Mouse (Mus musculus) macrophage (primary cell): ENCODE results near the gene Rnf227. TPM values are rescaled to one million over a fixed set of nuclear protein-coding genes. Genes with fewer than 3 reads are reported as not detected.
"Not testable (repeated sequence)": the region's sequence is repeated elsewhere in the genome, so short reads cannot be mapped to it uniquely, and the experiment has no call there.

ENCODE experiments used
- H3K27ac ChIP-seq: fragments of 350-480 bp; formaldehyde crosslinking; 2 replicates; pipeline ENCODE4 v1.9.0; 2021
- H3K36me3 ChIP-seq: fragments of 350-480 bp; formaldehyde crosslinking; 2 replicates; pipeline ENCODE4 v1.9.0; 2021; ENCODE audit errors: inconsistent target
- H3K4me3 ChIP-seq: fragments of 350-480 bp; formaldehyde crosslinking; 2 replicates; pipeline ENCODE4 v1.9.0; 2021; ENCODE audit errors: inconsistent target
- H3K79me2 ChIP-seq: fragments of 350-480 bp; formaldehyde crosslinking; 2 replicates; pipeline ENCODE4 v1.9.0; 2021; ENCODE audit errors: inconsistent target
- whole genome bisulfite sequencing: methylation state at CpG from one replicate; pipeline ENCODE4 v1.1.7; 2026; ENCODE audit warnings: inconsistent platforms; ENCODE audit not compliant: missing documents; 5-methylcytosine and 5-hydroxymethylcytosine counted together
- polyA plus RNA-seq: library from polyadenylated mRNA; stranded (reverse); fragments of 250-400 nt; gene quantifications from 3 replicates; pipeline ENCODE4 v1.2.4, GENCODE M21; 2018; ENCODE audit warnings: inconsistent platforms
- total RNA-seq, 78 experiments: library from RNA; depleted of rRNA; stranded (reverse); fragments of 250-400 nt; gene quantifications; 1 replicate in 9 of 78; 2 replicates in 24 of 78; 3 replicates in 43 of 78; 4 replicates in 2 of 78; pipeline ENCODE4 v1.2.4; 2018; ENCODE audit warnings: inconsistent platforms in 56 of 78

Gene Rnf227
- 1 to 10 TPM in 5 of 26 experiments, under 1 TPM in 5, not detected in 16; 0.33 to 2.2 (median 1.1) TPM for total RNA-seq (2018; cell fraction: chromatin; rRNA removed)
- total RNA-seq (2018; cell fraction: cytosol; rRNA removed) = 1 to 10 TPM in 23 of 26 experiments, under 1 TPM in 3; 0.30 to 5.2 (median 2.4) TPM
- total RNA-seq (2018; cell fraction: nucleus; rRNA removed) = 1 to 10 TPM in 11 of 26 experiments, under 1 TPM in 13, not detected in 2; 0.37 to 4.2 (median 0.94) TPM
- polyA plus RNA-seq = 3.3 to 4.4 TPM (median 3.6 TPM) in 3 replicates

- WGBS = 5% methylated on average over 99 of the region's 99 CpGs
- Histone ChIP-seq H3K27ac (no peak within 1 kb of the TSS), H3K36me3 (no peaks in the 10 kb centered on the region), H3K79me2 (no peaks in the 10 kb centered on the region), H3K4me3 (peak within 1 kb of the TSS; percentile 14)
Measured at GRCm38 (mm10) chr11:69340161-69341131, at the start of gene Rnf227. Gene Rnf227 (plus strand): TSS chr11:69340461.

DNA sequence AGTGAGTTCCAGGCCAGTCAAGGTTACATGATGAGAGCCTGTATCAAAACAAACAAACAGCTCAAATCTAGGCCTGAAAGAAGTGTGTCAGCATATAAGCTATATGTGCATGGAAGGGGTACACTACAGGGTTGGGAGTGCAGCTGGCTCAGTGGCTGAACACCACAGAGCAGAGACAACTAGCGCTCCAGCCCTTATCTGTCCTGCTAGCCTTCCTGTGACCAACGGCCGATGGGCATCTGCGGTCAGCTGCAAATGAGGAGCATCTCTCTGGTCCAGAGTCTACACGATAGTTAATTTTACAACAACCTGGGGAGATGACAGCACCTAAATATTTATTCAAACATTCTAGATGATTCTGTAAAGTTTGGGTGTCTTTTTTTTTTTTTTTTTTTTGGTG lies 49.1 kb upstream of the Rnf227 start:
- Histone ChIP-seq H3K4me3 (no peak overlapping the region), H3K79me2 (no peaks in the 10 kb centered on the region), H3K36me3 (no peaks in the 10 kb centered on the region), H3K27ac (no peak overlapping the region)
- WGBS = 99% methylated on average over 5 of the region's 5 CpGs

DNA sequence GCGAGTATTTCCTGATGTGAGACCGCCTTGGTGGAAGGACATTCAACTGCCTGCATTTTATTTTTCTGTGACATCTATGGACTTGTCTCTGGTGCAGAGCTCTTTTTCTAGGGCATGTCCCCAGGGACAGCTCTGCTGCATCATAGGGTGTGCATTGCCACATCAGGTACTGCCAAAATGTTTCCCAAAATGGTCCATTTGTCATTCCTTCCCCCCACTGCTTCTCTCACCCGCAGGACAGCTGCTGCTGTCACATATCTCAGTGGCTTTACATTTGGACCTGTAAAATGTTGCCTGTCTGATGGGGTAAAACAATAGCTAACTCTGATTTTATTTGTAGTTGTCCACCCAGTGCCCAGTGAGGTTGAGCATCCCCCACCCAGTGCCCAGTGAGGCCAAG lies 45.0 kb upstream of the Rnf227 start:
- no peak overlapping the region for H3K4me3 ChIP-seq
- no peaks in the 10 kb centered on the region for H3K36me3 ChIP-seq
- H3K79me2 ChIP-seq = no peaks in the 10 kb centered on the region
- H3K27ac ChIP-seq = no peak overlapping the region
- 83% methylated on average over 3 of the region's 3 CpGs for WGBS

DNA sequence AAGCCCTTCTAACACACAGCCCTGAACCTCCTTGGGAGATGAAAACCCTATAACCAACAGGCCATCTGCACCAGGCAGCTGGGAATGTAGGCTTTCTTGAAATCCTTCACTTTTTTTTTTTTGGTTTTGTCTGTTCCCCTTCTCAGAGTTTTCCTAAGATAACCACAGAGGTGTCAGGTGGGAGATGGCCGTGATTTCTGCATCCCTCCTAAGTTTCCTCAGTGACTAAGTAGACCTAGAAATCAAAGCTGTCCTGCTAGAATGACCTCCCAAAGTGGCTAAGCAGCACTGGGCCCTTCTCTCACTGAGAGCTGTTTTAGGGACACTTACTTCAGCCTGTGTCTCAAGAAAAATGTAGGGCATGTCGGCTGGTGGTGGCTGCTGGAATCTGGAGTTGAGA lies 42.5 kb upstream of the Rnf227 start:
- Histone ChIP-seq H3K27ac (no peak overlapping the region), H3K79me2 (no peaks in the 10 kb centered on the region), H3K4me3 (no peak overlapping the region), H3K36me3 (no peaks in the 10 kb centered on the region)
- WGBS = 96% methylated on average over 2 of the region's 2 CpGs

GRCm38 (mm10) chr11:69298231-69298630 lies 42.0 kb upstream of the Rnf227 start:
- H3K4me3 ChIP-seq = no peak overlapping the region
- no peaks in the 10 kb centered on the region for H3K36me3 ChIP-seq
- no peaks in the 10 kb centered on the region for H3K79me2 ChIP-seq
- WGBS = 96% methylated on average over 7 of the region's 7 CpGs
- H3K27ac ChIP-seq = no peak overlapping the region

- 89% methylated on average over 7 of the region's 7 CpGs for WGBS
- Histone ChIP-seq H3K79me2 (no peaks in the 10 kb centered on the region), H3K27ac (no peak overlapping the region), H3K4me3 (no peak overlapping the region), H3K36me3 (no peaks in the 10 kb centered on the region)
Measured at GRCm38 (mm10) chr11:69302817-69303216, 37.4 kb upstream of the Rnf227 start.

DNA sequence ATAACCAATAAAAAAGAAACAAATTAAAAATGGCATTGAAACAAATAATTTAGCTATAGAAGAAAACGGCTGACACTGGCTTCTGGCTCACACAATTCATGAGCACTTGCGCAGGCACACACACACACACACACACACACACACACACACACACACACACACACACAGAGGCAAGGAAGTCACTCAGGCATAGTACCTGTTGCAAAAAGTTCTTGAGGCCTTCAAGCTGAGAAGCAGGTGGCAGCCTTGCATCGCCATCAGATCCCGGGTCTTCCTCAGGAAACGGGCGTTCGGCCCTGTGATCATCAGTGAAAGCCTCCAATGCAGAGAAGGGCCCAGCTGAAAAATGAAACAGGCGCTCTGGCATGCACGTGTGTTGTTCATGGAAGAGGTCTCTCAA lies 35.0 kb upstream of the Rnf227 start:
- H3K27ac ChIP-seq = no peak overlapping the region
- 0 out of 2 replicates have a peak, but pooled peaks cover 5% of the 10 kb centered on the region for H3K36me3 ChIP-seq
- no peaks in the 10 kb centered on the region for H3K79me2 ChIP-seq
- H3K4me3 ChIP-seq = no peak overlapping the region
- WGBS = 94% methylated on average over 7 of the region's 9 CpGs

GRCm38 (mm10) chr11:69306039-69306438 lies 34.2 kb upstream of the Rnf227 start:
- WGBS = 100% methylated on average over 2 of the region's 2 CpGs
- 0 out of 2 replicates have a peak, but pooled peaks cover 5% of the 10 kb centered on the region for H3K36me3 ChIP-seq

DNA sequence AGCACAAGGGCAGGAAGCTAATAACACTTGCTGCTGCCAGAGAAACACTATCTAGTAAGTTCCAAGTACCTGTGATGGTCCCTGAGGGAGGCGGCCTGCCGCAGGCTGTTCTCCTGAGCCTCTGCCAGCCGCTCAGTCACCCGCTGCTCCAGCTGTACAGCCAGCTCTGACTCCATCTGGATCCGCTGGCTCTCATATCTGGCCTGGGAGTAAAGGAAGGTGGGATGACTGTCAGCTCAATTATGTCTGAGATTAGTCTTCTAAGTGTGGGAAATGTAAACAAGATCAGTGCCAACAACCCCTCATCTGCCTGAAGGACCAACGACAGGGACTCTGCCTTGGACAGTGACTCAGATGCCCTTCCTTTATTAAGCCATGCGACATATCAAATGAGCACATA lies 29.0 kb upstream of the Rnf227 start:
- Histone ChIP-seq H3K4me3 (no peak overlapping the region), H3K36me3 (0 out of 2 replicates have a peak, but pooled peaks cover 5% of the 10 kb centered on the region), H3K79me2 (no peaks in the 10 kb centered on the region), H3K27ac (no peak overlapping the region)
- 96% methylated on average over 7 of the region's 7 CpGs for WGBS

More at GRCm38 (mm10) chr11:69306039-69306438, 34.2 kb upstream of the Rnf227 start:
- H3K79me2 ChIP-seq = no peaks in the 10 kb centered on the region
- no peak overlapping the region for H3K4me3 ChIP-seq
- H3K27ac ChIP-seq = no peak overlapping the region

GRCm38 (mm10) chr11:69316361-69316760 lies 23.9 kb upstream of the Rnf227 start:
- 97% methylated on average over 6 of the region's 6 CpGs for WGBS
- Histone ChIP-seq H3K4me3 (no peak overlapping the region), H3K36me3 (no peaks in the 10 kb centered on the region)

GRCm38 (mm10) chr11:69318000-69318399 lies 22.3 kb upstream of the Rnf227 start:
- not testable (repeated sequence) for H3K27ac ChIP-seq, H3K4me3 ChIP-seq, H3K79me2 ChIP-seq, H3K36me3 ChIP-seq
- WGBS = 95% methylated on average over 3 of the region's 3 CpGs

More at GRCm38 (mm10) chr11:69316361-69316760, 23.9 kb upstream of the Rnf227 start:
- Histone ChIP-seq H3K27ac (no peak overlapping the region), H3K79me2 (no peaks in the 10 kb centered on the region)

GRCm38 (mm10) chr11:69321580-69321979 lies 18.7 kb upstream of the Rnf227 start:
- no peaks in the 10 kb centered on the region for H3K36me3 ChIP-seq
- peaks cover 11% of the 10 kb centered on the region for H3K79me2 ChIP-seq
- no peak overlapping the region for H3K27ac ChIP-seq
- WGBS = 100% methylated on average over 6 of the region's 6 CpGs
- no peak overlapping the region for H3K4me3 ChIP-seq

GRCm38 (mm10) chr11:69322010-69322409 lies 18.3 kb upstream of the Rnf227 start:
- H3K4me3 ChIP-seq = no peak overlapping the region

DNA sequence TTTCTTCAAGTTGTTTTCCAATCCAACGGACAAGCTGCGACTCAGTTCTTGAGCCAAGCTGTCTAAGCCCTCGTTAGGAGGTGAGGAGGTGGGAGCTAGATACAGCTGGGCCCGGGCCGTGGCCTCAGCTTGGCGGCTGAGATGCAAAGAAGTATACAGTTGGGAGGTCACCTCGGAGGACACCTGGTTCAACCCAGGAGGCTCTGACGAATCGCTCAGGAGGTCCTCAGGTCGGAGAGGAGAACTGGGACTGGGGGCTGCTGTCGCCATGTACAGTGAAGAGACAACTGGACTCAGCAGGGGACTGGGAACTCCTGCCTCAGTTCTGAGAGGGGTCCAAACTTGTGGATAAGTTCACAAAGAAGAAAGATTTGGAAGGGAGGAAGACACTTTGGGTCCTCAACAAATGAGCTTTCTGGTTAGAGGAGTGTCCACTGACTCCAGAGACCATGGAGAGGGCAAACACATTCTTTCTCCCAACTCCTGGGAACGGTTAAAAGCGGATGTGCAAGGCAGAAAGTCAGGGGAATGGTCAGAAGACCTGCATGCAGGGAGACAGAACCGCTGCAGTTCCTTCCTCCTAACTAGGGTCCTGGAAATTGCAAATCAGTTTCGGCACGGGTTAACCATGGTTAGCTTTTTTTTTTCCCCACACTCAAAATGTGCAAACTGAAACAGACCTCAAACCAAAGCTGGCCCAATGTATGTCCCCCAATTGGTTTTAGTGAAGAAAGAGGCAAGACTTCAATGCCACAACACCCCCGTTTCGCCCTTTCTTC lies 17.4 kb upstream of the Rnf227 start:
- peak overlapping the region; percentile 94 for H3K4me3 ChIP-seq
- peaks cover 11% of the 10 kb centered on the region for H3K79me2 ChIP-seq
- 24% methylated on average over 18 of the region's 18 CpGs for WGBS
- H3K27ac ChIP-seq = peak overlapping the region; percentile 82
- H3K36me3 ChIP-seq = no peaks in the 10 kb centered on the region

More at GRCm38 (mm10) chr11:69322010-69322409, 18.3 kb upstream of the Rnf227 start:
- 73% methylated on average over 6 of the region's 6 CpGs for WGBS
- Histone ChIP-seq H3K36me3 (no peaks in the 10 kb centered on the region), H3K27ac (no peak overlapping the region), H3K79me2 (peaks cover 11% of the 10 kb centered on the region)
